Mouse (Mus musculus) spleen, postnatal 0 days (tissue): Measurements from ENCODE around the gene Ankrd9. TPM values are rescaled to one million over a fixed set of nuclear protein-coding genes. Genes with fewer than 3 reads are reported as not detected.

Experiments used
- polyA plus RNA-seq: library from polyadenylated mRNA; unstranded; fragments of >200 nt; fragmentation: Nextera tagmentation; extraction: Ambion mirVana; gene quantifications from 2 replicates; pipeline ENCODE4 v1.2.1, GENCODE M21; 2015

Gene Ankrd9
- polyA plus RNA-seq: 35.0 and 41.1 TPM in 2 replicates

GRCm38 (mm10) chr12:110978607-110979406 lies at the start of gene Ankrd9:
Ankrd9 (minus strand) TSS chr12:110979040.

Other genes starting within 250 kb of the Ankrd9 start
- gene Wdr20, start 241.1 kb downstream of the Ankrd9 start, polyA plus RNA-seq: 9.8 and 12.6 TPM in 2 replicates
- 0.42 and 0.73 TPM in 2 replicates for gene Mok, start 138.1 kb downstream of the Ankrd9 start, polyA plus RNA-seq
- gene Zfp839, start 128.8 kb downstream of the Ankrd9 start, polyA plus RNA-seq: 2.4 and 2.8 TPM in 2 replicates
- 65.1 and 70.1 TPM in 2 replicates for gene Cinp, start 89.9 kb downstream of the Ankrd9 start, polyA plus RNA-seq
- gene Tecpr2, start 89.8 kb downstream of the Ankrd9 start, polyA plus RNA-seq: 1.6 TPM in 2 replicates
- 9.5 and 10.2 TPM in 2 replicates for gene Rcor1, start 60.3 kb upstream of the Ankrd9 start, polyA plus RNA-seq
- 4.1 and 4.9 TPM in 2 replicates for gene Traf3, start 187.3 kb upstream of the Ankrd9 start, polyA plus RNA-seq
- not detected in 2 replicates for gene 4930595D18Rik, start 205.5 kb upstream of the Ankrd9 start, polyA plus RNA-seq